Mouse (Mus musculus) naive thymus-derived CD4-positive, alpha-beta T cell, adult 5 months (primary cell): ENCODE measurements around the gene Clca2. TPM values are rescaled to one million over a fixed set of nuclear protein-coding genes. Genes with fewer than 3 reads are reported as not detected.

Source experiments
- polyA plus RNA-seq: library from polyadenylated mRNA; unstranded; fragments of 100-300 nt; shearing (Covaris generic); gene quantifications from one replicate; pipeline ENCODE4 v1.2.1, GENCODE M21; 2017

Gene Clca2
- not detected for polyA plus RNA-seq

GRCm38 (mm10) chr3:145099291-145099690, at the start of gene Clca2:
Gene Clca2, minus strand, starts transcription at chr3:145099443.

GRCm38 (mm10) chr3:145118254-145119001, 19.2 kb upstream of the Clca2 start, which contains the start of gene Odf2l:
Gene Odf2l, plus strand, starts transcription at chr3:145118588.

DNA sequence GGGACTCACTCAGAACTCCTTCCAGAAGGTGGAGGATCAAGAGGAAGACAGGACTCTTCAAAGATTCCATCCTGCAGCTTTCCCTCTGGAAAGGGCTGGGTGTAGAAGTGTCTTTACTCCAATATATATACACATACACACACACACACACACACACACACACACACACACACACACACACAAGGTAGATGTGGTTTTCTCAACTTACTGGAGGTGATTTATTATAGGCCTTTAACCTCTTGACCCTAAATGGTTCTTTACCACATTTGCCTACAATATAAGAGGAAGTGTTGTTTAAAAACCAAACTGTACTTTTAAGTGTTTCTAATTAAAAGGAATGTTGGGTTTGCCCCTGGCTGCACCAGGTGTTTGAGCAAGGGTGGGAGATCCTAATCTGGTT, 66.6 kb downstream of the Clca2 start, which contains the start of gene Clca1:
Gene Clca1 (minus strand): TSS at position 101 of the 400 bp plus-strand sequence.

Other genes starting within 250 kb of the Clca2 start
- not detected for gene Clca4b, start 166.9 kb downstream of the Clca2 start, polyA plus RNA-seq
- gene Clca4a, start 124.4 kb downstream of the Clca2 start, polyA plus RNA-seq, result not detected
- not detected for gene Clca1, start 66.7 kb downstream of the Clca2 start, polyA plus RNA-seq
- gene Odf2l, start 19.1 kb upstream of the Clca2 start, polyA plus RNA-seq, result 5.7 TPM
- not detected for gene Col24a1, start 193.0 kb upstream of the Clca2 start, polyA plus RNA-seq